Mouse (Mus musculus): ENCODE measurements around the gene Clec18a.
"Not testable (repeated sequence)": the region's sequence is repeated elsewhere in the genome, so short reads cannot be mapped to it uniquely, and the experiment has no call there.

Gene Clec18a

GRCm38 (mm10) chr8:111092326-111092725, at the start of gene Clec18a:
Clec18a (minus strand) TSS chr8:111092426.
- DNase-seq, result not testable (repeated sequence)

GRCm38 (mm10) chr8:111130756-111131155, 38.5 kb upstream of the Clec18a start:
- DNase-seq, result no peak

- DNase-seq, result no peak
Observed at GRCm38 (mm10) chr8:111119481-111119880, 27.3 kb upstream of the Clec18a start.

DNA sequence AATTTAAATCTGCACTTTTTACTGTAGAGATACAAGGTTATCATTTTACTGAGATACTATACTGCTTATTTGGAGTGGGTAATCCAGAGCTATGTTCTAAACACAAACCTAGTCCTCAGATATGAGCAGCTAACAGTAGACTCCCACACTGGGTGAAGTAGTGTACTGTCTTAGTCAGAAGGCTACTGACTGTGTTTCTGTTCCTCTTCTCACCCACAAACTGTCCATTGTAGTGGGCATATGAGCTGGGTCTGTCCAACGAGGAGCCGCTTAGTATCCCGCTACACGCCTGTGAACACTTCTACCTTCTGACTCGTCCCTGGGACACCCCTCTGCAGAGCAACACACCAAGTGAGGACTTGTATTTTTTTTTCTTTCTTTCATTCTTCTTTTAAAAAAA, 22.7 kb upstream of the Clec18a start:
- no peak for DNase-seq

- peak; percentile 26 for DNase-seq
Observed at GRCm38 (mm10) chr8:111094719-111095302, 2.6 kb upstream of the Clec18a start.

DNA sequence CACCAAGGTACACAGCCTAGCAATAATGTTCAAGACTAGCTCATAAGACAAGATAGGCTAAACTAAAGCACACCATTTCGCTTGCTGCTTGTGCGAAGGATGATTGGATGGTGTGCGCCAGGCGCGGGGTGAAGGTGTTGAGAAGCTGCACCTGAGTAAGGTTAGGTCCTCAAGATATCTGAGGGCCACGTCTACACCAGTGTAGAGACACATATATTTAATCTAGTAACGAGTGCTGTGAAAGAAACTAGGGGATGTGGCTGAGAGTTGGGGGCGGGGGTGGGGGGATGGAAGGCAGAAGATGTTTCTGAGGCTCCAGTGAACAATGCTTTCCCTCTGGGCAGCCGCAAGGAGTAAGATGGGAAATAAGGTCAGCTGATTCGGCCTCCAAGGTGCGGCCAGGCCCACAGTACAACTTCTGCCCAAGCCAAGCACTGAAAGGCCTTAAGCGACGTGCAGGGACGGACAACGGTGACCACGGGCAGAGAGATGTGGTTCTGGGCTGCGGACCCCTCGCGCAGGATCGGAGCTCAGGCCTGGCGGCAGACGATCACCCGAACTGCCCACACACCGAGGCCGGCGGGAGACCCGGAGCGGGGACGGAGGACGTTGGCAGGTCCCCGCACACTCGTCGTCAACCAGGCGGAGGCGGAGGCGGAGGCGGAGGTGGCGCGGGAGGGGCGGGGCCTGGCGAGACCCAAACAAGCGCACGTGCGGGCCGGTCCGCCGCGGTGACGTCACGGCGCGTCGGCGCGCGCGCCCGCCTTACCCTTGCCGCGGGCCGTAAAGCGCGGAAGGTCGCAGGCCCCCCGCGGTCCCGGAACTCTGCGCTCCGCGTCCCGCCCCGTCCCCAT, 1.9 kb upstream of the Clec18a start, which contains the start of gene Pdpr:
TSS of gene Pdpr (plus strand) at position 766 of the 854 bp plus-strand sequence.
- peak; percentile 92 for DNase-seq

DNA sequence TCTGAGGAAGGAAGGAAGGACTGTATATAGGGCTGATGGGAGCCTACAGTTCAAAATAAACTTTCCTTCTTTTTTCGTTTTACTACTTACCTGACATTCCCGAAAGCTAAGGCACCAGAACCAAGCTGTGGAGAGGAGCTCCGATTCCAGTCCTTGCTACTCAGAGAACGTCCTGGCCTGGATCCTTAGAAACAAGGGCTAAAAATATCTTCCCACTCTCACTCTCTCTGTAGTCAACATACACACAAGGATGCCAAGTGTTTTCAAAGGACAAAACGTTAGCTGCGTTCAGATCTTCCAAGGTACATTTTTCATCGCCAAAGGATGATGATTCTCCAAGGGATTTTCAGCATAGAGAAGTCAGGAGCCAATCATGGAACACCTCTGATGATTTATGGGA, 520 bp downstream of the Clec18a start:
- no peak for DNase-seq

GRCm38 (mm10) chr8:111090126-111090525, 2.1 kb downstream of the Clec18a start:
- DNase-seq, result peak; percentile 59

DNA sequence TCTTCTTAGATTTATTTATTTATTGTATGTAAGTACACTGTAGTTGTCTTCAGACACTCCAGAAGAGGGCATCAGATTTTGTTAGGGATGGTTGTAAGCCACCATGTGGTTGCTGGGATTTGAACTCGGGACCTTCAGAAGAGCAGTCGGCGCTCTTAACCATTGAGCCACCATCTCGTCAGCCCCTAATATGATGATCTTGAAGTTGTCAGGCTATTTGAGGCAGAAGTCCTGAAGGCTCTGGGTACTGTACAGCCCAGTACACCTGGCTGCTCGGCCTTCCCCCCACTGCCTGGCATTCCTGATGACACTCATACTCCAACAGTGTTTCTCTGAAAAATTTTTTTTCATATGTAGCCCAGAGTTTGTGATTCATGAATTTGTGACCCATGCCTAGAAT, 8.3 kb downstream of the Clec18a start:
- DNase-seq, result not testable (repeated sequence)

GRCm38 (mm10) chr8:111081580-111082258, 10.5 kb downstream of the Clec18a start:
- no peak for DNase-seq

- DNase-seq, result no peak
Observed at GRCm38 (mm10) chr8:111079861-111080271, 12.4 kb downstream of the Clec18a start.

DNA sequence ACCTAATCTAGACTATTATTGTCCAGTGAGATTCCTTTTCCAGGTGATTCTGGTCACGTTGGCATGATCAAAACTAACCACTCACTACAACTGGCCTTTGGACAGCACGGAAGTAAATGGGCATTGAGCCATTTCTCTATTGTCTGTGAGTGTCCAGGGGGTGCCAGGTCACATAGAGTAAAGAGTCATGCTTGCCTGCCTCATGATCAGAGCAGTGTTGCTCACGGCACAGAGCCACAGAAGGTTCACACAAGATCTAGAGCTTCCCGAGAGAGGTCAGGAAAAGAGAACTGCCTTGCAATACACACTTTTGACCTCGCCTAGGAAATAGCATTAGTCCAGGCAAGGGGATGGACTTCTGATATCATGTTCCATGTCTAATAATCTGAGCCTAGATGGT, 12.8 kb downstream of the Clec18a start:
- no peak for DNase-seq

DNA sequence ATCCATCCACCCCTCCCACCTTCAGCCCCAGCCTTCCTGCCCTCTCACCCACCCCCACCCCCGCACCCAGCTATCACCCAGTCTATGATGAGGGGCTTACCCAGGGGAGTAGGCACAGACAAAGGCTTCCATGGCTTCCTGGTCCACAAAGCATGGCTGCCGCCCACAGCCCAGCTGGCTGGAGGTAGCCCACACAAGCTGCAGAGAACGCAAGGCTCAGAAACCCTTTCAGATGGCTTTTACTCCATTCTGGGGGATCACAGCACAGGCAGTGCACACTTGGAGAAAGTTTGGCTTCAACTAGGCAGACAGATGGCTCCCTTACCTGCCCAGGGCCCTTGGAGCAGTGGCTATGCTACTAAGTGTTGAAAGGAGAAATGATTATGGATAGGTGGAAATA, 16.3 kb downstream of the Clec18a start:
- DNase-seq, result no peak

DNA sequence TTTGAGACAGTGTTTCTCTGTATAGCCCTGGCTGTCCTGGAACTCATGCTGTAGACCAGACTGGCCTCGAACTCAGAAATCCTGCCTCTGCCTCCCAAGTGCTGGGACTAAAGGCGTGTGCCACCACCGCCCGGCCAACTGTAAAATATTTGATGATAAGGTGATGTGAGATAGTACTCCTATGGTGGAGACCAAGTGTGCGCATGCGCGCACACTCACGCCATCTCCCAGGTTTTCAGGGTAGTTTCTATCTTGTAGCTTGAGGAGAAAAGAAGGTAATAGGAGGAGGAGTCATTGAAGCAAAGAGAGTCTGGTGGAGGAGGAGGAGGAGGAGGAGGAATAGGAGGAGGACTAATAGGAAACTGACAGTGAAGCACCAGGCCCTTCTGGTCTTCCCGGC, 23.6 kb downstream of the Clec18a start:
- DNase-seq, result not testable (repeated sequence)

- no peak for DNase-seq
Observed at GRCm38 (mm10) chr8:111067439-111067838, 24.8 kb downstream of the Clec18a start.

DNA sequence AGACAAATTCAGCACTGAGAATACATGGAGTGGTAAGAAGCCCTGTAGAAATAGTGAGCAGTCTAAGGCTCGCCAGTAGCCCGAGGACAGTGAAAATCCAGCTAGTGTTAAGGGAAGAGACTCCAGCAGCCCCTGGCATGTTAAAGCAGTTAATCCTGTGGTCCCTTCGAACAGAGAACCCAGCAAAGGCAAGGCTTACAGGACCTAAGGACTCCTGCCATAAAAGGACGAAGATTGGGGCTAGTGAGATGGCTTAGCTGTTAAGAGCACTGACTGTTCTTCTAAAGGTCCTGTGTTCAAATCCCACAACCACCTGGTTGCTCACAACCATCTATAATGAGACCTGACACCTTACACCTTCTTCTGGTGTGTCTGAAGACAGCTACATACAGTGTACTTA, 25.9 kb downstream of the Clec18a start:
- DNase-seq, result no peak

DNA sequence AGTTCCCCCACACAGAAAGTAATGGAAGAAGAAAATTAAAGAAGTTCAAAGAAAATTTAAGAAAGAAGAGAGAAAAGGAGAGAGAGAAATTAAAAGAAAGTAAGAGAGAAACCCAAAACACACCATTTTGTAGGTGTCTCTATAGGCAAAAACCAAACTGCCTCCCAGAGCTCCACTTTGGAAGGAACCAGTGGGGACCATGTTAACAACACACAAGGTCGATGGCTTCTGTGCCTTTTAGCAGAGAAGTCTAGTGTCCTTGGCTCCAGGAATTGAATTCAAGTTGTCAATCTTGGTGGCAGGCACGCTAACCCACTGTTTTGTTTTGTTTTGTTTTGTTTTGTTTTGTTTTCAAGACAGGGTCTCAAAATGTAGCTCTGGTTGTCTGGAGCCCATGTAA, 29.3 kb downstream of the Clec18a start:
- no peak for DNase-seq

- peak; percentile 91 for DNase-seq
Observed at GRCm38 (mm10) chr8:111062072-111062757, 30.0 kb downstream of the Clec18a start.

- no peak for DNase-seq
Observed at GRCm38 (mm10) chr8:111061688-111062071, 30.5 kb downstream of the Clec18a start.

DNA sequence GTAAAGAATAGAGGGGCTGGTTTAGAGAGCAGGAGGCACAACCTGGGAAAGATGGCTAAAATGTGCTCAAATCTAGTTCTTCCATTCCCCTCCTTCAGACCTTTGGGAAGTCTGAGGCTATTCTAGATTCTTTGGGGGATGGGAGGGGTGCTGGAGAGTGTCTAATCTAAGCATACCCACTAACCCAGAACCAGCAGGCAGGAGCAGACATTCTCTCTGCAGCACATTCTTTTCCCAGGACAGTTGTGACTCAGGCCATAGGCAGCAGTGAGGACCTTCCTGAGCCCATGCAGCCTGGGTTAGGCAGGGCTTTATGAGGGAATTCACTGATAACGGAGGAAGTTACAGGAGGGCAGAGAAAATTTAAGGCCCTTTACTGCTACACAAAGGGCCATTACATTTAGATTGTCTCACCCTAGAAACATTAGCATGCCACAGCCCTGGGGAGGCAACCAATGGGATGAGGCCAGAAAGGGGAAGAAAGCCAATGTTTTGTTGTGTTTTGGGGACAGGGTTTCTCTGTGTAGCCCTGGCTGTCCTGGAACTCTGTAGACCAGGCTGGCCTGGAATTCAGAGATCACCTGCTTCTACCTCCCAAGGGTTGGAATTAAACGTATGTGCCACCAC, 33.2 kb downstream of the Clec18a start:
- DNase-seq, result no peak

GRCm38 (mm10) chr8:111056691-111057293, 35.4 kb downstream of the Clec18a start:
- DNase-seq, result peak; percentile 35

DNA sequence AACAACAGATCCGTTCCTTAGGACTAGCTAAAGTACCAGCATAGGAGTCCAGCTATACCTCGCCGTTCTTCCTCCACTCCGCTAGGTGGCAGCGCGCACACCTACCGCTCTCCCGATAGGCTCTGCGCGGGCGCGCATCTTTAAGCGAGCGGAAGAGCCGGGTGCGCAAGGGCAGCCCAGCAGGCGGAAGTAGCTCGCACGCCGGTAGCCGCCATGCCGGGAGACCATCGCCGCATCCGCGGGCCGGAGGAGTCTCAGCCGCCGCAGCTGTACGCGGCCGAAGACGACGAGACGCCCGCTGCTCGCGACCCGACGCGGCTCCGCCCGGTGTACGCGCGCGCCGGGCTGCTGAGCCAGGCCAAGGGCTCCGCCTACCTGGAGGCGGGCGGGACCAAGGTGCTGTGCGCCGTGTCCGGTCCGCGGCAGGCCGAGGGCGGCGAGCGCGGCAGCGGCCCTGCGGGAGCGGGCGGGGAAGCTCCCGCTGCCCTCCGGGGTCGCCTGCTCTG, 36.0 kb downstream of the Clec18a start, which contains the start of gene Exosc6:
TSS of gene Exosc6 (plus strand) at position 182 of the 506 bp plus-strand sequence.
- peak; percentile 90 for DNase-seq

All from cerebellum, adult 11 months (tissue).